Mouse (Mus musculus) cortical plate, adult 2 months (tissue): ENCODE data around the gene Nox1. TPM values are rescaled to one million over a fixed set of nuclear protein-coding genes. Genes with fewer than 3 reads are reported as not detected.
"Not testable (repeated sequence)": the region's sequence is repeated elsewhere in the genome, so short reads cannot be mapped to it uniquely, and the experiment has no call there.

Experiments used
- H3K27ac ChIP-seq: fragments of 200-500 bp; 2 replicates; pipeline ENCODE4 v1.5.1; 2012; ENCODE audit warnings: low read length, control low read depth, inconsistent platforms; ENCODE audit not compliant: insufficient read depth
- H3K4me1 ChIP-seq: fragments of 200-500 bp; 2 replicates; pipeline ENCODE4 v1.6.1; 2011; ENCODE audit warnings: low read length; ENCODE audit not compliant: control insufficient read depth, insufficient read depth
- H3K4me3 ChIP-seq: fragments of 200-500 bp; 2 replicates; pipeline ENCODE4 v1.5.1; 2011; ENCODE audit warnings: mild to moderate bottlenecking, low read length, control low read depth; ENCODE audit not compliant: insufficient read depth
- CTCF ChIP-seq: fragments of 200-500 bp; IDR thresholded peaks from 2 replicates; pipeline ENCODE4 v1.5.1; 2011; ENCODE audit warnings: mild to moderate bottlenecking, control low read depth, low read length; ENCODE audit not compliant: insufficient read depth; ENCODE audit errors: extremely low read depth
- POLR2A ChIP-seq: fragments of 200-500 bp; IDR thresholded peaks from 2 replicates; pipeline ENCODE4 v1.6.1; 2011; ENCODE audit warnings: mild to moderate bottlenecking, low read length, control low read depth; ENCODE audit not compliant: insufficient read depth; ENCODE audit errors: extremely low read depth
- polyA plus RNA-seq: library from polyadenylated mRNA; depleted of rRNA; stranded (reverse); fragments of >200 nt; gene quantifications from 2 replicates; pipeline ENCODE4 v1.2.3, GENCODE M21; 2012; rRNA removed

Nox1 gene
- 0.06 and 0.38 TPM in 2 replicates for polyA plus RNA-seq

DNA sequence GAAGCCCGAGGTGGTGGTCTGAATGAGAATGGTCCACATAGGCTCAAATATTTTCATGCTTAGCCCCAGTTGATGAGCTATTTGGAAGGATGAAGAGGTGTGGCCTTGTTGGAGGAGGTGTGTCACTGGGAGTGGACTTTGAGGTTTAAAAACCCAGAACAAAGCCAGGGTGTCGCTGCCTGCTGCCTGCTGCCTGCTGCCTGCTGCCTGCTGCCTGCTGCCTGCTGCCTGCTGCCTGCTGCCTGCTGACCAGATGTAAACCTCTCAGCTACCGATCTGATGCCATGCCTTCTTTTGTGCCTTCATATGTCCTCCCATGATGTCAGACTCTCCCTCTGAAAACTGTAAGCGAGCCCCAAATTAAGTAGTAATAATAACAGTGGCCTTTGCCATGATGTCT is at the start of gene Nox1:
Gene Nox1 (minus strand): TSS at position 101 of the 400 bp plus-strand sequence.
- H3K4me1 ChIP-seq = no peaks in the 10 kb centered on the region
- H3K4me3 ChIP-seq = no peak within 1 kb of the TSS
- no peak within 1 kb of the TSS for H3K27ac ChIP-seq
- no peak for TF ChIP-seq CTCF
- no peak for TF ChIP-seq POLR2A

DNA sequence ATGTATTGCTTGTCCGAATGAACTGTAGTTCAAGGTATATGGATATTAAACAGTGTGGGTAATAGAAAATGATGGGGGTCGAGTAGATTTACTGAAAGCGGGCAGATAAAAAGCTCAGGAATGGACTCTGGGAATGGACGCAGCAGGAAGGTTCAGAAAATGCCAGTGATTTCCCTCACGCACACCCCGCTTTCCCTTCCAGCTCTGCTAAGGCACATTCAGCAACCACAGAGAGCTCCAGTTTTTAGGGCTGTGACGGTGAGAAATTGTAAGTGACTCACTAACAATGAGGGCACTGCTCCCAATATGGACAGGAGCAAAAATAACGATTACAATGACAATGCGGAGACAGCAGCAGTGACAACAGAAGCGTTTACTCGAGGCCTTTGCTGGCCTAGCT is 40.4 kb upstream of the Nox1 start:
- no peak overlapping the region for H3K4me3 ChIP-seq
- H3K27ac ChIP-seq = no peak overlapping the region
- no peak for TF ChIP-seq POLR2A
- no peak for TF ChIP-seq CTCF

GRCm38 (mm10) chrX:134261191-134261590 is 39.4 kb upstream of the Nox1 start:
- TF ChIP-seq POLR2A = no peak
- TF ChIP-seq CTCF = no peak
- Histone ChIP-seq H3K27ac (no peak overlapping the region), H3K4me1 (no peaks in the 10 kb centered on the region), H3K4me3 (no peak overlapping the region)

More for the DNA sequence above, 40.4 kb upstream of the Nox1 start:
- no peaks in the 10 kb centered on the region for H3K4me1 ChIP-seq

GRCm38 (mm10) chrX:134248202-134248601 is 26.4 kb upstream of the Nox1 start:
- no peaks in the 10 kb centered on the region for H3K4me1 ChIP-seq
- H3K27ac ChIP-seq = no peak overlapping the region
- no peak overlapping the region for H3K4me3 ChIP-seq
- no peak for TF ChIP-seq CTCF
- no peak for TF ChIP-seq POLR2A

DNA sequence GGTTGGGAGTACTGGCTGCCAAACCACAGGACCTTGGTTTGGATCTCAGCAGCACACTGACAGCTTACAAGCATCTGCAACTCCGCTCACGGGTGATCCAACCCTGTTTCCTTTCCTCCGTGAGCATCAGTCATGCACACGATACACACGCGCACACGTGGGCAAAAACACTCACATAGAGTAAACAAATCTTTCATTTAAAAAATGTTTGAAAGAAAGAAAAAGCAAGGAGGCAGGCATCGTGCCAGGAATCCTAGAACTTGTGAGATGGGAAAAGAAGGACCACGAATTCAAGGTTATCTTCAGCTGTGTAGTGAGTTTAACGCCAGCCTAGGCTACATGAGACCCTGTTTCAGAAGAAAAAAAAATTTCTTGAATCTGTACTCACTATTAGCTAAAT is 24.2 kb upstream of the Nox1 start:
- Histone ChIP-seq H3K27ac (no peak overlapping the region), H3K4me1 (no peaks in the 10 kb centered on the region), H3K4me3 (no peak overlapping the region)
- no peak for TF ChIP-seq CTCF
- TF ChIP-seq POLR2A = no peak

- Histone ChIP-seq H3K4me1 (no peaks in the 10 kb centered on the region), H3K4me3 (no peak overlapping the region), H3K27ac (no peak overlapping the region)
- TF ChIP-seq CTCF = no peak
- TF ChIP-seq POLR2A = no peak
These were observed 16.5 kb upstream of the Nox1 start for GRCm38 (mm10) chrX:134238266-134238665.

DNA sequence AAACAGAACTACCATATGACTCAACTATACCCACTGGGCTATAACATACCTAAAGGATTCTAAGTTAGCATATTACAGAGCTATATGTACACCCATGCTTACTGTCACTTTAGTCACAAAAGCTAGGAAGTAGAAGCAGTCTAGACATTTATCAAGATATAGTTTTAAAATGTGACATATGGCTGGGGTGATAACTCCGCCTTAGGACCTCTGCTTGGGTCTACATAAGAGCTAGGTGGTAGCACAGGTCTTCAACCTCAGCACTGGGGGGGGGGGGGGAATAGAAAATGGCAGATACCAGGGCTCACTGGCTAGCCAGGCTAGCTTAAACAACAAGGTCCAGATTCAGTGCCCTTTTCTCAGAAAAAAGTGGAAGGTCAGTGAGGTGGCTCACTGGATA is 11.3 kb upstream of the Nox1 start:
- Histone ChIP-seq H3K4me1 (no peaks in the 10 kb centered on the region), H3K4me3 (no peak overlapping the region), H3K27ac (no peak overlapping the region)
- no peak for TF ChIP-seq POLR2A
- TF ChIP-seq CTCF = no peak

GRCm38 (mm10) chrX:134220618-134221017 is 1.1 kb downstream of the Nox1 start:
- Histone ChIP-seq H3K27ac (no peak overlapping the region), H3K4me3 (no peak overlapping the region), H3K4me1 (no peaks in the 10 kb centered on the region)
- no peak for TF ChIP-seq CTCF
- TF ChIP-seq POLR2A = no peak

DNA sequence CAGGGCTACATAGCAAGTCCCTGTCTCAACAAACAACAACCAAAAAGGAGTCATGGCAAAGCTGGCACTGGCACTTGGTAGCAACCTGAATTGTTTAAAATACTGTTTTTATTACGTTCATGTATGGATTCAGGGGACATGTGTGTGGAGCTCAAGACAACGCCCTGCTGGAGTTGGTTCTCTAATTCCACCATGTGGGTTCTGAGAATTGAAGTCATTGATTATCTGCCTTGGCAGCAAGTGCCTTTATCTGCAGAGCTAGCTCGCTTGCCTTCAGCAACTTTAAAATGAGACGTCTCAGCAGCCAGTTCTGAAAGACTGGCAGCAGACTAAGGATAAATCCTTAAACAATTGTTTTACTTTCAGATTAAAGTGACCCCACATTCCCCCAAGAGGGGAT is 3.6 kb downstream of the Nox1 start:
- H3K4me1 ChIP-seq = no peaks in the 10 kb centered on the region
- TF ChIP-seq CTCF (no peak), POLR2A (no peak)
- H3K4me3 ChIP-seq = no peak overlapping the region
- no peak overlapping the region for H3K27ac ChIP-seq

- H3K4me1 ChIP-seq = no peaks in the 10 kb centered on the region
- no peak overlapping the region for H3K27ac ChIP-seq
These were observed 10.6 kb downstream of the Nox1 start for GRCm38 (mm10) chrX:134211151-134211642.

GRCm38 (mm10) chrX:134208491-134208890 is 13.3 kb downstream of the Nox1 start:
- Histone ChIP-seq H3K4me1 (no peaks in the 10 kb centered on the region), H3K27ac (no peak overlapping the region)

More at GRCm38 (mm10) chrX:134211151-134211642, 10.6 kb downstream of the Nox1 start:
- no peak for TF ChIP-seq POLR2A
- no peak overlapping the region for H3K4me3 ChIP-seq

DNA sequence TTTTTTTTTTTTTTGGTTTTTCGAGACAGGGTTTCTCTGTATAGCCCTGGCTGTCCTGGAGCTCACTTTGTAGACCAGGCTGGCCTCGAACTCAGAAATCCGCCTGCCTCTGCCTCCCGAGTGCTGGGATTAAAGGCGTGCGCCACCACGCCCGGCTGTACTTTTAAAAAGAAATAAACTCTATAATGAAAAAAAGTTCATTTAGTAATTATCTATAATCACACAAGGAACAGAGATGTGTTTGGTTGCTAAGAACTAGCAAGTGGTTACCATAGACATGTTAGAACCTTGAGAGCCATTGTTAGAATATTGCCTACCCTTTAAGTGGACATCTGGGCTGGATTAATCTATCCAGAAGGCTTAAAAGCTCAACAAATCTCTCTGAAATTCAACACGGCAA is 34.6 kb downstream of the Nox1 start, which contains the start of gene Arl13a:
Gene Arl13a (plus strand): TSS at position 301 of the 400 bp plus-strand sequence.
- not testable (repeated sequence) for H3K27ac ChIP-seq, H3K4me3 ChIP-seq, H3K4me1 ChIP-seq

More at GRCm38 (mm10) chrX:134208491-134208890, 13.3 kb downstream of the Nox1 start:
- no peak overlapping the region for H3K4me3 ChIP-seq
- TF ChIP-seq CTCF = no peak
- no peak for TF ChIP-seq POLR2A
